Mouse (Mus musculus) brain, embryonic 14.5 days (tissue): ENCODE results near the gene Mettl25.

Experiments used
- CTCF ChIP-seq: fragments of 200-500 bp; IDR thresholded peaks from 2 replicates; pipeline ENCODE4 v1.5.1; 2012; ENCODE audit warnings: inconsistent platforms, mild to moderate bottlenecking, moderate library complexity, borderline replicate concordance; ENCODE audit not compliant: insufficient read depth, insufficient read length; ENCODE audit errors: extremely low read depth
- POLR2A ChIP-seq: fragments of 200-500 bp; IDR thresholded peaks from 2 replicates; pipeline ENCODE4 v1.6.1; 2012; ENCODE audit warnings: mild to moderate bottlenecking, inconsistent platforms, borderline replicate concordance; ENCODE audit not compliant: poor library complexity, insufficient read depth, insufficient read length, severe bottlenecking; ENCODE audit errors: extremely low read depth

DNA sequence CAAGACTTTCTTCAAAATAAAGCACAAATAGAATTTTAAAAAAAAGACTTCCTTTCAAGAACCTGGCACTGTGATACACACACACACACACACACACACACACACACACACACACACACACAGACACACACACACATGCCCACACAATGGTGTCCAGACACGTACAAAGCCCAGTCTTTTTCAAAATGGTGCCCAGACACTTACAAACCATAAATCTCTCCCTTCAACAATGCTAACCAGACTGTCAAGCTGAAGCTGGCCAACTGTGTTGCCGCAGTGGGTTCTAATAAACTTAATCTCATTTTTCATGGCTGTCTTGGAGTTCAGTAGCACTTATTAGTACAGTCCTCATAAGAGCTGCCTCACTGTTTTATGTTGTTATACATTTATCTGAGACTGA lies 80.7 kb downstream of the Mettl25 start:
- TF ChIP-seq CTCF (no peak), POLR2A (no peak)
